Mouse (Mus musculus): ENCODE measurements at regions not wholly inside any gene's neighbourhood (a gene's known extent, or its start where the extent isn't known, plus 50 kb on each side); places are given as distances from the start of the nearest gene placed in this dataset.

DNA sequence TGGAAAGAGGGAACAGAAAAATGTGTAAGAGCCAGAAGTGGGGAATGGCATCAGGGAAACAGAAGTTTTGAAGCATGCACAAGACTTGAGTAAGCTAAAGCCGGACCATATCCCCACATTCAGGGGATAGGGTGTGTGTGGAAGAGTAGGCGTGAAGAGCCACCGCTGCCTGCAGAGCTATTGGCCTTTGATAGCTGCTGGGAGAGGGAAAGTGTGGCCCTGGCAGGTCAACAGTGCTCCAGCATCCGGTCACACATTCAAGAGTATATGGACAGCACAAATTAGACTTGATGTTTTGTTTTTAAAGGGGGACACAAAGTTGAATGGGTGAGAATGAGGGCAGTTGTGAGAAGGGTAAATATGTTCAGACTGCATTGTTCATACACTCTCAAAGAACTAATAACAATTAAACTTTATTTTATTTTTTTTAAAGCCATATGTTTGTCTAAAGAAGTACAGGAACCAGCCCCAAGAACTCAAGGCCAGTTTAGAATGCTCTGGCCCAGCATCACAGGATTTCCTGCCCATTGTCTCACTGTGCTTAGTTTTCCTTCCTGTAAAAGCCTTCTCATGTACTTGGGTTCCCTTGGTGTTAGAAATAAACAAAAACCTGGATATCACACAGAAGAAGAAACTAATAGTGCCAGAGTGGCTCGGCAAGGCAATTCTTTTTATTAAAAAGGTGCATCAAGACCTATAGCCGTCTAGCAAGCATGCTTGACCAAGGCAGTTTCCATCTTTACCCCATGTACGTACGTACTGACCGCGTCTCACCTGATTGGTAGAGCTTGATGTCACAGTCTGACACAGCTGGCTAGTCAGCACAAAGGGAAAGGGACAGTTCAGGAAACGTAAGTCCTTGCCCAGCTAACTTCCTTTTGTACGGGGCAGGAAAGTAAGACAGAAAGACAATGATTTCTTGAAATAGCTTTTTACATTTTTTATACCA is 144.6 kb upstream of the Rbbp6 start:
- Histone ChIP-seq H3K27me3 (ENCODE audit: control insufficient read depth, insufficient read depth, low read length) (no peaks in the 10 kb centered on the region), H3K4me1 (ENCODE audit: control insufficient read depth, insufficient read depth, low read length) (peaks cover 14% of the 10 kb centered on the region), H3K9ac (ENCODE audit: low read depth, low read length) (no peak overlapping the region; the same call in 1 of the 2 replicates), H3K36me3 (ENCODE audit: control insufficient read depth, insufficient read depth, low read length) (peaks cover 10% of the 10 kb centered on the region), H3K79me2 (replicated peaks; ENCODE audit: control insufficient read depth, insufficient read depth, low read length) (no peaks in the 10 kb centered on the region), H3K4me3 (no peak overlapping the region), H3K27ac (peak overlapping the region; percentile 79)
- DNase-seq, result peak; percentile 50 to 67
- intact Hi-C loops (cut with DNase I), result loop anchor here (1.0 to 10.0 kb wide), 4 partner anchors 17 to 349 kb away; no protein-coding TSS in a partner anchor
- no peak for TF ChIP-seq CTCF (IDR thresholded peaks at IDR 0.05)
- TF ChIP-seq EP300 (IDR thresholded peaks at IDR 0.05; ENCODE audit: insufficient read depth, low read depth, low read length), result 0 out of 2 replicates have a peak, but pooled peaks have one; percentile 10
- 43% methylated on average over 12 of the region's 12 CpGs for WGBS

DNA sequence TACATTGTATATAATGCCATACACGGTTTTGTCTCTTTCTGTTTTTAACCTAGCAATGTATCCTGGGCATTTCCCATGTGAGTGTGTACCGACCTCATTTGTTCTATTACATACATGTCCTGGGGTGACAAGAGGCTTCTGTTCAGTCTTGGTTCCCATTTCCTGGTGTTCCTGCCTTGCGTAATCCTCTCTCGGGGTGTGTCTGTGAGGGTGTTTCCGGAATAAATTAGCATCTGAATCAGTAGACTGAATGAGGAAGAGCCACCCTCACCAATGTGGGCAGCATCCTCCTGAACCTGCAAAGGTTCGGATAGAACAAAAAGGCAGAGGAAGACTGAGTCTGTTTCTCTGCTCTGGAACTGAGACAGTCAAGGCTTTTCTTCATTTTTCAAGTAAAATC is 142.1 kb upstream of the Rbbp6 start:
- Histone ChIP-seq H3K79me2 (replicated peaks; ENCODE audit: control insufficient read depth, insufficient read depth, low read length) (no peaks in the 10 kb centered on the region), H3K4me3 (no peak overlapping the region), H3K9ac (ENCODE audit: low read depth, low read length) (no peak overlapping the region), H3K27ac (no peak overlapping the region; the same call in 1 of the 2 replicates), H3K27me3 (ENCODE audit: control insufficient read depth, insufficient read depth, low read length) (no peaks in the 10 kb centered on the region), H3K36me3 (ENCODE audit: control insufficient read depth, insufficient read depth, low read length) (peaks cover 10% of the 10 kb centered on the region), H3K4me1 (ENCODE audit: control insufficient read depth, insufficient read depth, low read length) (peaks cover 14% of the 10 kb centered on the region)
- intact Hi-C loops (cut with DNase I), result loop anchor here (5.0 to 10.0 kb wide), 3 partner anchors 84 to 351 kb away; no protein-coding TSS in a partner anchor
- TF ChIP-seq EP300 (IDR thresholded peaks at IDR 0.05; ENCODE audit: insufficient read depth, low read depth, low read length) (no peak), POLR2A (IDR thresholded peaks at IDR 0.05; ENCODE audit: insufficient read depth, low read depth, low read length) (no peak), CTCF (IDR thresholded peaks at IDR 0.05) (no peak)
- DNase-seq, result peak in 1 of 2 experiments; percentile 11
- 38% methylated on average over 6 of the region's 6 CpGs for WGBS

DNA sequence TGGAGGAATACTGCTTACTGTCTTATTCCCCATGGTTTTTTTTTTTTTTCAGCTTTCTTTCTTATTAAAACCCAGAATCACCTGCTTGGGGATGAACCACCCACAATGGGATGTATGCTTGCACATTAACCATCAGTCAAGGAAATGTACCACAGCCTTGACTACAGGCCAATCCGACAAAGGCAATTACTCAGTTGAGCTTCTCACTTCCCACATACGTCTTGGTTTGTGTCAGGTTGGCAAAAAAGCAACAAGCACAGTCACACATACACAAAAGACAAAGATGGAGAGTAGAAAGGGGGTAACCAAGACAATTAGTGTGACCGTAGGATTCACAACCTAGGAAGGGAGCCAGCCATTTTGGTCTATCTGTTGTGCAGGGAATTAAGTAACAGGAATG is 126.4 kb upstream of the Rbbp6 start:
- DNase-seq, result no peak
- intact Hi-C loops (cut with DNase I), result no loop called here
- TF ChIP-seq CTCF (IDR thresholded peaks at IDR 0.05), result no peak
- no peak for TF ChIP-seq EP300 (IDR thresholded peaks at IDR 0.05; ENCODE audit: insufficient read depth, low read depth, low read length)
- no peak for TF ChIP-seq POLR2A (IDR thresholded peaks at IDR 0.05; ENCODE audit: insufficient read depth, low read depth, low read length)
- no peak overlapping the region for H3K9ac ChIP-seq (ENCODE audit: low read depth, low read length)
- H3K79me2 ChIP-seq (replicated peaks; ENCODE audit: control insufficient read depth, insufficient read depth, low read length), result no peaks in the 10 kb centered on the region
- H3K27me3 ChIP-seq (ENCODE audit: control insufficient read depth, insufficient read depth, low read length), result no peaks in the 10 kb centered on the region
- no peaks in the 10 kb centered on the region for H3K4me1 ChIP-seq (ENCODE audit: control insufficient read depth, insufficient read depth, low read length)
- no peak overlapping the region for H3K27ac ChIP-seq
- no peak overlapping the region for H3K4me3 ChIP-seq
- WGBS, result 89% methylated on average over 3 of the region's 3 CpGs
- no peaks in the 10 kb centered on the region for H3K36me3 ChIP-seq (ENCODE audit: control insufficient read depth, insufficient read depth, low read length)

DNA sequence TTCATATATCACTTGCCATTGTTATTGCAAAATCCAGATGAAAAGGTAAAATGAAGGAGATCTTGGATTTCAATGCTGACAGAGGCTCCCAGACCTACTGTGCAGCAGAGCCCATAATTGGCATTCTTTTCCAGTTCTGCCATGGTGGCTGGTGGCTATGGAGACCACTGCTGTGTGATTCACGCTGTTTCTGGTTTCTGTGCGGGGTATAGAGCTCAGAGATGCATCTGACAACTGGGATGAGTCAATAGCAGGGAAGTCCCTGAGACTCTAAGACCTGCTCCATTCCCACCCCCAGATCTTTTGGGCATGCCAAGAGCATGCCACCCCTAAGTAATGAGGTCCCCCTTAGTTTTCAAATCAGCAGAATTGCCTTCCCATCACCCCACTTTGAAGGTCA is 120.7 kb upstream of the Rbbp6 start:
- peaks cover 8% of the 10 kb centered on the region for H3K4me1 ChIP-seq (ENCODE audit: control insufficient read depth, insufficient read depth, low read length)
- intact Hi-C loops (cut with DNase I), result no loop called here
- no peaks in the 10 kb centered on the region for H3K27me3 ChIP-seq (ENCODE audit: control insufficient read depth, insufficient read depth, low read length)
- H3K79me2 ChIP-seq (replicated peaks; ENCODE audit: control insufficient read depth, insufficient read depth, low read length), result no peaks in the 10 kb centered on the region
- no peaks in the 10 kb centered on the region for H3K36me3 ChIP-seq (ENCODE audit: control insufficient read depth, insufficient read depth, low read length)
- no peak for DNase-seq
- H3K9ac ChIP-seq (ENCODE audit: low read depth, low read length), result no peak overlapping the region
- TF ChIP-seq EP300 (IDR thresholded peaks at IDR 0.05; ENCODE audit: insufficient read depth, low read depth, low read length), result no peak
- no peak for TF ChIP-seq CTCF (IDR thresholded peaks at IDR 0.05)
- no peak for TF ChIP-seq POLR2A (IDR thresholded peaks at IDR 0.05; ENCODE audit: insufficient read depth, low read depth, low read length)
- 67% methylated on average over 2 of the region's 2 CpGs for WGBS
- H3K27ac ChIP-seq, result no peak overlapping the region
- no peak overlapping the region for H3K4me3 ChIP-seq

DNA sequence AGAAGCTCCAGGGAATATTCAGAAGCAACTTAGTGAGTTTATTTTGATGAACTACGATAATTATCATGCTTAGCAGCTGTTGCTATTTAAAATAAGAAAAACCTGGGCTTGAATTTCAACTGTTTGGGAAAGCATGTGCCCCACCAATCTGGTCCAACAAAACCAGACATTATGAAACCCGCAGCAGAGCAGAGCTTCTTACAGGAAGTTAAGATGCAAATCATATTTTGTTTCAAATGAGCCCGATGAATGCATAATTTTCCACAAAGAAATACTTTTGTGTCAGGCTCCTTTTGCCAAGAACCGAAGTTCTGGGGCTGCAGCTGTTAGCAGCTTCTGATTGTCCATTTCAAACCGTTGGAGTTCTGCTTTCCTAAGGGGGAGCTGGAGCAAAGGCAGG is 118.1 kb upstream of the Rbbp6 start:
- Histone ChIP-seq H3K4me1 (ENCODE audit: control insufficient read depth, insufficient read depth, low read length) (peaks cover 8% of the 10 kb centered on the region), H3K27me3 (ENCODE audit: control insufficient read depth, insufficient read depth, low read length) (no peaks in the 10 kb centered on the region), H3K36me3 (ENCODE audit: control insufficient read depth, insufficient read depth, low read length) (no peaks in the 10 kb centered on the region), H3K79me2 (replicated peaks; ENCODE audit: control insufficient read depth, insufficient read depth, low read length) (no peaks in the 10 kb centered on the region), H3K4me3 (no peak overlapping the region), H3K9ac (ENCODE audit: low read depth, low read length) (no peak overlapping the region), H3K27ac (no peak overlapping the region)
- intact Hi-C loops (cut with DNase I), result no loop called here
- 46% methylated on average over 5 of the region's 5 CpGs for WGBS
- no peak for DNase-seq
- TF ChIP-seq EP300 (IDR thresholded peaks at IDR 0.05; ENCODE audit: insufficient read depth, low read depth, low read length) (no peak), POLR2A (IDR thresholded peaks at IDR 0.05; ENCODE audit: insufficient read depth, low read depth, low read length) (no peak), CTCF (IDR thresholded peaks at IDR 0.05) (no peak)

DNA sequence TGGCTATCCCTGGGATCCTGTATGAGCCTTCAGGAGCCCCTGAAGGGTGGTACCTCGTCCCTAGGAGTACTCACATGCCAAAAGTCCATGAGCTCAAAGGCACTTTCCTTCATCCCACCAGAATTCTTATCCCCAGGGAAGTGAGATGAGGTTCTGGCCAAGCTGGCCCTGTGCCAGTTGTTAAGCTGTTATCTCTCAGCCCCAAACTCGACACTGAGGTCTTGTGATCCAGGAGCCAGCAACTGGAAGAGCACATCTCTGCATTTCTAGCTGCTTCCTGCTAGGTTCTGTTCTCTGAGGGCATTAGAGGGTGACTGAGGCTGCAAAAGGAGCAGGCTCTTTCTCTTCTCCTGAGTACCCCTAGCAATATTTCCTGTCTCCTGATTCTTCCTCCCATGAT is 92.1 kb upstream of the Rbbp6 start:
- Histone ChIP-seq H3K36me3 (ENCODE audit: control insufficient read depth, insufficient read depth, low read length) (no peaks in the 10 kb centered on the region), H3K27me3 (ENCODE audit: control insufficient read depth, insufficient read depth, low read length) (no peaks in the 10 kb centered on the region), H3K79me2 (replicated peaks; ENCODE audit: control insufficient read depth, insufficient read depth, low read length) (no peaks in the 10 kb centered on the region), H3K4me1 (ENCODE audit: control insufficient read depth, insufficient read depth, low read length) (no peaks in the 10 kb centered on the region), H3K27ac (no peak overlapping the region), H3K4me3 (no peak overlapping the region), H3K9ac (ENCODE audit: low read depth, low read length) (no peak overlapping the region)
- intact Hi-C loops (cut with DNase I), result no loop called here
- WGBS, result 16% methylated on average over 2 of the region's 2 CpGs
- no peak for TF ChIP-seq POLR2A (IDR thresholded peaks at IDR 0.05; ENCODE audit: insufficient read depth, low read depth, low read length)
- TF ChIP-seq EP300 (IDR thresholded peaks at IDR 0.05; ENCODE audit: insufficient read depth, low read depth, low read length), result no peak
- TF ChIP-seq CTCF (IDR thresholded peaks at IDR 0.05), result no peak
- no peak for DNase-seq

Measured in heart, adult 2 months (tissue).